Mouse (Mus musculus) cerebellum, postnatal 36 days (tissue): Measurements from ENCODE around the gene Dock2.
"Not testable (repeated sequence)": the region's sequence is repeated elsewhere in the genome, so short reads cannot be mapped to it uniquely, and the experiment has no call there.

Experiments
- DNase-seq, 2 experiments: peaks; one replicate each; pipeline ENCODE4 v3.0.0; 2021 to 2022; ENCODE audit warnings: mixed read lengths in 2 of 2

Dock2 gene

DNA sequence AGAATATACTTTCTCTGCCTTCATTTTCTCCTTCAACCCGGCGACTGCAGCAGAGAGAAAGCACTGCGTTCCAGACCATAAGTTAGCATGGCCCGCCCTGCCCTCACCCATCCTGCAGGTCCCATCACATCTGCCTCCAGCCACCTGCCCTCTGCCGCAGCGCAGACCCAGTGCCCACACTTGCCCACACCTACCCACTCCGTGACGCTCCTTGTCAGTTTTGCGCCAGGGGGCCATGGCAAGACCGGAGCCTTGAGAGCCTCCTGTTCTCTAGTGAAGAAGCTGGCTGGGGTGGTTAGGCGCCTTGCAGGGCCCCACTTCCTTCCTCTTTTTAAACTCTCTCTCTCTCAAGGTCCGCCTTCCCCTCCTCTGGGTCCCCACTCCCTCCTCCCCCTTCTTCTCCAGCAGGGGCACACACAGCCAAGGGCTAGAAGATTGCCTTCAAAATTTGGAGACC, at the start of gene Dock2:
Dock2 (minus strand) TSS at position 306 of the 457 bp plus-strand sequence.
- DNase-seq = no peak

DNA sequence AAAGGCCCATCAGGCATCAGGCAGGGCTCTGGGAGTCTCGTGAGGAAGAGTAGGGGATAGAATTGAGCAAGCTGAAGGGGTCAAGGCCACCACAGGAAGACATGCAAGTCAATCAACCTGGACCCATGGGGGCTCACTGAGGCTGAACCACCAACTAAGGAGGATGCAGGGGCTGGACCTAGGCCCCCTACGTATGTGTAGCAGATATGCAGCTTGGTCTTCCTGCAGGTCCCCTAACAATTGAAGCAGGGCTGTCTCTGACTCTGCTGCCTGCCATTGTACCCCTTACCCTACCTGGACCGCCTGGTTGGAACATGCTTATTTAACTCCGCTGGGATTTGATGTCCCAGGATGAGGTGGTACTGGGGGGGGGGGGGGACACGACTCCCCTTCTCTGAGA, 49.0 kb upstream of the Dock2 start:
- DNase-seq = no peak

GRCm38 (mm10) chr11:34827803-34828202, 44.1 kb upstream of the Dock2 start:
- no peak for DNase-seq

- DNase-seq = no peak
Observed at GRCm38 (mm10) chr11:34826940-34827339, 43.2 kb upstream of the Dock2 start.

DNA sequence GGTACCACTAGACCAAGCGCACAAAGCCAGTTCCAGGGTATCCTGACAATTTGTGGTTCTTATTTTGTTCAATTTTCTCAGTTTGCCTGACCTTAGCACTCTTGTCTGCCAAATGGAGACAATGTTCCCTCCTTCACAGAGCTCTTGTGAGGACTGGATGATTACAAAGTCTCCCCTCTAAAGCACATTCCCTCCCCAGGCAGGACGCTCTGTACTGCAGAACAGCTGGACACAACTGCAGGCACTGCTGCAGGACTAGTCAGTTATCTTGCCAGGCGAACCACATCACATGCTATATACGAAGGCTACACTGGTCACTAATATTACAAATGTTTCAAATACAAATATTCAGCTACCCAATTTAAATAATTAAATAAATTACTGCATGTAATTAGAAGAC, 41.1 kb upstream of the Dock2 start:
- no peak for DNase-seq

GRCm38 (mm10) chr11:34814767-34815166, 31.1 kb upstream of the Dock2 start:
- DNase-seq = no peak

- DNase-seq = no peak
Observed at GRCm38 (mm10) chr11:34814319-34814718, 30.6 kb upstream of the Dock2 start.

GRCm38 (mm10) chr11:34805026-34805425, 21.3 kb upstream of the Dock2 start:
- DNase-seq = not testable (repeated sequence)

GRCm38 (mm10) chr11:34798066-34798465, 14.4 kb upstream of the Dock2 start:
- not testable (repeated sequence) for DNase-seq

DNA sequence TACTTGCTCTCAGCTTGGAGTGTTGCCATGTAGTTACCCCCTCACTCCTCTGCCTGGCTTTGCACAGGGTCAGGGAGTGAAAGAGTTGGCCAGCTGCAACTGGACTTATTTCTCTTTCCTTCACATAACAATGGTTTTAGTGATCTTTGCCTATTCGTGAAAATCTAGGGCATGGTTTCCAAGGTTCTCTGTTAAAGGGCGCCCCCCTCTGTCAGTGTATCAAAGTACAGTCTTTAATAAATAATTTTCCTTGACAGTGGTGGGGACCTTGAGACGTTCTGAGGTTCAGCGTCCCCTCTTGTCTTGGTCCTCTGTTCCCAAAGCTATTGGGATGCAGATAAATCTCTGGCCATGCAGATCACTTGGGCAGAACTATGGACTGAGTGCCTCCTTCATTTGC, 12.4 kb upstream of the Dock2 start:
- DNase-seq = peak in 1 of 2 experiments; percentile 4

DNA sequence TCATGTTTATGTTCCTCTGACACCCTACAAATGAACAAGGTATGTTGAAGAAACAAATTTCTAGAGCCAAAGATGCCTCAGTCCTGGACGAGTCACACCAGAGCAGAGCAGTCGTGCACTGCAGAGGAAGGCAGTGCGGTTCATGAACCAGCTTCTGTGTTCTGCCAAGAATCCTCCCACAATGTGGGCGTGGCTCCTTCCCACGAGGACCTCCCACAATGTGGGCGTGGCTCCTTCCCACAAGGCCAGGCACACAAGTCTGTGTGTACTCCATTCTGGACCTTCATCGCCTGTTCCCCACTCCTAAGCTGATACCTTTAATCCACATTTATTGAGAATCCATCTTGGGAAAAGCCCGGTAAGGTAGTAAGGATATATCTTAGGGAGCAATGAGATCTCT, 8.2 kb upstream of the Dock2 start:
- no peak for DNase-seq

- DNase-seq = no peak
Observed at GRCm38 (mm10) chr11:34784864-34785263, 1.2 kb upstream of the Dock2 start.

GRCm38 (mm10) chr11:34782516-34783430, 919 bp downstream of the Dock2 start:
- DNase-seq = no peak

DNA sequence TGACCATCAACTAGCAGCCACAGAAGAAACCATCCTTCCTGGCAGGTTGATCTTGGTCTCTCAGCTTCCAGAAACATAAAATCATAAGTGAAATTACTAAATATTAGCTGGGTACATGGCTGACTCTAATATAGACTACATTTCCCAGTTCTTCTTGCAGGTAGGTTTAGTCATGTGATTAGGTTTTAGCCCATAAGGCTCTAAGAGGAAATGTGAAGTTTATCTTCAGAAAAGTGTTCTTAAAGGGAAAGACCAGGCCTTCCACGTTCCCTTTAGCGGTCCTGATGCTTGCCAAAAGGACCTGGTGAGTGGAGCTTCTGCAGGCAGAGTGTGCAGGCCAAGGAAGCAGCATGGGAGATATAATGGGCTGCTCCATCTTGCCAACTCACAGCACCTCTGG, 2.9 kb downstream of the Dock2 start:
- no peak for DNase-seq

GRCm38 (mm10) chr11:34779966-34780365, 3.7 kb downstream of the Dock2 start:
- DNase-seq = no peak

DNA sequence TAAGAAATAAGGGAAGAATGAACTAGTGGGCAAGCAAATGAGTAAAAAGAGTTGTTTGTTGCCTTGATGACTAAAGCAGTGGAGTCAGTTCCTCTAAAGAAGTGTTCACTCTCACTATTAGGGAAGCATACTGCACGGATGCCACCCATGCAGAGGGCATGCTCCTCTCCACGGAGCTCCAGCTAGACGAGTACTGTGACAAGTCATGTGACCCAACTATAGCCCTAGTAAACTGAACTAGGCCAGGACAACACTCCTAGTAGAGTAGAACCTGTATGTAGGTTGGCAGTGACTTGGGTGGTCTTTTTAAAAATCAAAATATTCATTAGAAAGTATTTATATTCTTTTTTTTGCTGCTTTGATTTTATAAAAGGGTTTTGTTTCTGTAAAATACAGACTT, 5.3 kb downstream of the Dock2 start:
- DNase-seq = no peak

GRCm38 (mm10) chr11:34777529-34777928, 6.2 kb downstream of the Dock2 start:
- DNase-seq = no peak

DNA sequence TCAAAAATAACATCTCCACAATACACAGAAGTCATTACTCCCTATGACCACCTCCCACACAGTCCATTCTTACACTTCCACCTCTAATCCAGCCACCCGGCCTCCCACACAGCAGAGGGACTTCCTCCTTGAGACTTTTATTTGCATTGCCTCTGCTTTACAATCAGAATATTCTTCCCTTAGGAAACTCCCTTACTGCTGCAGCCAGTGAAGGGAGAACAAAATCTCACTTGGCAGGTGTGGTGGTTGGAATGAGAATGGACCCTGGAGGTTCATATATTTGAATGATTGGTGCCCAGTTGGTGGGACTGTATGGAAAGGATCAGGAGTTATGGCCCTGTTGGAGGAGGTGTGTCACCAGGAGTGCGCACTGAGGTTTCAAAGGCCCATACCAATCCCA, 7.6 kb downstream of the Dock2 start:
- no peak for DNase-seq

DNA sequence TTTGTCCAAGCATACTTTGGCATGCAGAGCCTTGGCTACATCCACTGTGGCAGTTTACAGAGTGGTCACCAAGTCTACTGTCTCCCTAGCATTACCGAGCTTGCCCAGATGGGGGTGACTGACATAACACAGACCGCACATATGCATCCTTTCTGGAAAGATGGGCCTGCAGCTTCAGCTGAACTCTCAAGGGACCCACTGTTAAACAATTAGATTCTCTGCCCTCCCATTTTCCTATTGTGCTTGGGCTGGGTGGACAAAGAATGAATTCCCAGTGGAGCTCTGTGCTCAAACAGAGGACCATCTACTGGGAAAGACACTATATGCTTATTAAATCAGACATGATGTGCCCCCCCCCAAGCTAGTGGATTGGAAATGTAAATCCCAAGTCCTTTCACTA, 9.1 kb downstream of the Dock2 start:
- DNase-seq = no peak

- DNase-seq = no peak
Observed at GRCm38 (mm10) chr11:34773304-34773895, 10.3 kb downstream of the Dock2 start.

GRCm38 (mm10) chr11:34771221-34771986, 12.3 kb downstream of the Dock2 start:
- DNase-seq = peak in 1 of 2 experiments; percentile 7

DNA sequence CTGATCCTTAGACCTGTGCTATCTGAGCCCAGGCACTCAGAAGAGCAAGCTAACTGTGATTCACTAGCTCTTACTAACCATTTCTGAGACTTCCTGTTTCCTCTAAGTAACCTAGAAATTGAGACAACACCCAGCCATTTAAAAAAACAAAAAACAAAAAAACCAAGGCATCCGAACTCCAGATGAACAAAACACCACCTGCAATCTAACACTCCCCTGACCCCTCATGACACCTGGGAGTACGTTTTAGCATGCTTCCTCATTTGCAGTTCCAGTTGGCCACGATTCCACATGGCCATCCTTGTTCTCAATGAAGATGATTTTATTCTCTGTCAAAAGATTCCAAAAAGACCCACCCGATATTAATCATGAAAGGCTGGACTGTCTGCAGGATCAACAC, 13.0 kb downstream of the Dock2 start:
- no peak for DNase-seq

- DNase-seq = no peak
Observed at GRCm38 (mm10) chr11:34769946-34770345, 13.7 kb downstream of the Dock2 start.
